Mouse (Mus musculus): ENCODE data around the gene Clk2.

DNA sequence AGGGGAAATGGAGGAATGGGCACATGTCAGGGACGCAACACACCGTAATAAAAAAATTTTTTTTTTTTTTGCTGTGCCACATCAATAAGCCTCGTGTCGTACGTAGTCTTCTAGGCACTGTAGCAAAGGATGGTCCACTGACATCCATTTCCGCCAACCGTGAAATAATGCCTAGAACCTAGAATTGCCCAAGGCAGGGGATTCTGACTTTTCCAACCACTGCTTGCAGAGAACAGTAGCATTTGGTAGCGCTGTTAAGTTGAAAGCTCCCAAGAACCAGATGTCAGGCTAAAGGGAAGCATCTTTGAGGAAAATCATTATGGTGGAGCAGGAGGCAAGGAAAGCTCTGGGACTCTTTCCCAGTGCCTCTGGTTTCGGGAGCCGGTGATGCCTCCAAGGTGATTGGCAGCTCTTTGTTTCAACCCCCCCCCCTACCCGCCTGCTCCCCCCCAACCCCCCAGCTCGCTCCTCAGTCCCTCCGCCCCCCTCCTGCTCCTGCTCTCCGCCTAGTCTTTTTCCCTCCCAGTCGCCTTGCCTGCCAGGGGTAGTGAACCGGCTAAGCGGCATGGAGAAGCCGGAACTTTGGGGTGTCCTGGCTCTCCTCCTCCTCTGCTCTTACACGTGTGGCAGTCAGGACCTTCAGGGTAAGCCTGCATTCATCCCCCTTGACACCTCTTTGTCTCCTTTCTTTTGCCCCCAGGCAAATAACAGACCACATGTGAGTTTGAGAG is 50.3 kb downstream of the Clk2 start, which contains the start of gene Thbs3:
- TF ChIP-seq CTCF (IDR thresholded peaks at IDR 0.05; ENCODE audit: low read depth, low read length) (no peak), POLR2A (IDR thresholded peaks at IDR 0.05; ENCODE audit: extremely low read depth, insufficient read depth, low read length) (no peak)
